Mouse (Mus musculus) frontal cortex, postnatal 10 days (tissue): ENCODE data around the gene Fer.

Source experiments
- DNase-seq, 2 experiments: peaks; one replicate each; pipeline ENCODE4 v3.0.0; 2022; ENCODE audit warnings: low spot score in 2 of 2, mixed read lengths in 1 of 2

Gene Fer

DNA sequence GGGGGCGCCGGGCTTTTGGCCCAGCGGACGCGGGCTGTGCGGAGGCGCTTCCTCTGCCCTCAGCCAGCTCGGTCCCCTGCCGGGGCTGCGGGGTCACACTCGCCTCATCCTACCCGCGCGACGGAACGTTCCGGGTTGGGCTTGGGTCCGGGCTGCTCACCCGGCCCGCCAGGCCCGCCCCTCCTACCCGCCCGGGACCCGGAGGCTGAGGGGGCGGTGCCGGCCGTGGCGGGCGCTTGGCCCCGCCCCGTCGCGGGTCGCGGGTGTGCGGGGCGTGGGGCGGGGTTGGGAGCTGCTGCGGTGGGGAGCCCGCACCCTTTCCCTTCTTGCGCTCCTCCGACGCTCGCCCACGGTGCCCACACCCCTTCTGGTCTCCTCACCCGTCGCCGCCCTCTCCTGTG is 1.3 kb downstream of the Fer start:
- DNase-seq = no peak

DNA sequence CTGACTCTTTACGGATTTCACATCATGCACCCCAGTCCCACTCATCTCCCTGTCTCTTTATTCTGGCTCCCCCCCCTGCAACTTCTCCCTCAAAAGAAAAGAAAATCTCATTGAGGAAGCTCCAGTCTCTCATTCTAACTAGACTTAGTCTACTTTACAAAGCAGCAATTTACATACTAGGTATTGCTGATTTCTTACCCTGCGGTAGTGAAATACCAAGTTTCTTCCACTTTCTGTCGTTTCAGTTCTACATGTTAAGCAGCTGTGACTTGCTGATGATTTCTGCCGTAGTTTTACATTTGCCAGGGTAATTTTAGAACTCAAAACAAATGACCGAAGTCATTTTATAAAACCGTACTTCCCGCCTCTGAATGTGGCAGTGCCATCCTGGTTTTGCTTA is 8.9 kb downstream of the Fer start:
- DNase-seq = no peak

DNA sequence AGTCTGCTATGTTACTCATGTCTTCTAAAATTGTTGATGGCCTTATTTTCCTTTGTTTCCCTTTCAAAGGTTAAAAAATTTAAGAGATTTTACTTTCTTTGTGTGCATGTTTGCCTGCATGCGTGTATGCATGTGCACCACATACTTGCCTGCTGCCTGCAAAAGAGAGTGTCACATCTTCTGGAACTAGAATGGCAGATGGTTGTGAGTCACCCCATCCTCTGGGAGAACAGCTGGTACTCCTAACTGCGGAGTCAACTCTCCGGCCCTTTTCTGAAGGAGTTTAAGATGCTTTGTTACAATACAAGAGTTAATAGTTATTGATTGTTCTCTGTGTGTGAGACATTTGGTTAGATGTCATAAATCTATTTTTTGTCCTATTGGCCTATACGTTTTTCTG is 16.0 kb downstream of the Fer start:
- no peak for DNase-seq

DNA sequence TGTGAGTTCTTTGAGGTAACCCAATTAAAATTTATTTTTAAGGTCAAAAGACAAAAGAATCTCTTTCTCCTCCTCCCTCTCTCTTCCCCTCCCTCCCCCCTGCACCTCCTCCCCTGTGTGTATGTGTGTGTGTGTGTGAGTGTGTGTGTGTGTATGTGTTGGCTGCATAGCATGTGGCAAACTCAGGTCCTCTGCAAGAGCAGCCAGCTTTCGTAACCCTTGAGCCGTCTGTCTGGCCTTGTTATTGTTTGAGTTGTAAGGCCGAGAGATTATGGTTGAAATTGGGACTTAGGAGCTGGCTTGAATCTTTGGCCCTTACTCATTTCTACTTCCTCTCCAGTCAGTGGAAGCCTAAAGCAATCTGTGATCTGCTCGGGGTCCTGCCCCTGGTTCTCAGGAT is 17.1 kb downstream of the Fer start:
- no peak for DNase-seq

DNA sequence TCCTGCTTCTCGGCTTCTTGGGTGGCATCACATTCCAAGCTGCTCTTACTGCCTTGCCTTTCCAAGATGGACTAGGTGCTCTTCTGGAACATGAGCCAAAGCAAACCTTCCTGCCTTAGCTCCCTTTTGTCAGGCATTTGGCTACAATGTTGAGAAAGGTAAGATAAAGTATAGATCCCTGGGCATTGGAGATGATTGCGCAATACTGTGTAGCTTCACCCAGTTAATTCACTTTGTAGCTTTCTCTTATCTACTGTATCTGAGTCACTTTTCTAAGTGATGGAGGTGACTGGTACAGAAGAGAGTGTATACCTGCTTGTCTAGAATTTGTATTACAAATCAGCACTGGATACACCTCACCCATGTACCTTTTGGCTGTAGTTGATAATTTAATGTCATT is 24.1 kb downstream of the Fer start:
- no peak for DNase-seq

DNA sequence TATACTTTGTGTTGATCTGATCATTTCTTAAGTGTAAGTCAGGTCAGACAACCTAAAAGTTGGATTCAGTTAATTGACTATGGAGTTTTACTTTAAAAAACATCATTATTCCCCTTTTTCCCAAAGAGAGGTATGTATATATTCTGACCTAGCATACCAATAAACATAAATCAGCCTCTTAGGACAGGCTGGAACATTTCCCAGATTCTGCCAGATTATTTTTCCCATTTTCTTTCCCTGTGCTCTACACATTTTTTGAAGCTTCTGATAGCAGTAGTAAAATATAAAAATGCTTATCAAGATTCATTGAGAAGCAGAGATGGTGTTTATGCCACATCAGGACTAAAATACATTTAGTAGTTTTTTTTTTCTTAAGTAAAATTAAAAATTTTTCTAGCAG is 27.7 kb downstream of the Fer start:
- no peak for DNase-seq

DNA sequence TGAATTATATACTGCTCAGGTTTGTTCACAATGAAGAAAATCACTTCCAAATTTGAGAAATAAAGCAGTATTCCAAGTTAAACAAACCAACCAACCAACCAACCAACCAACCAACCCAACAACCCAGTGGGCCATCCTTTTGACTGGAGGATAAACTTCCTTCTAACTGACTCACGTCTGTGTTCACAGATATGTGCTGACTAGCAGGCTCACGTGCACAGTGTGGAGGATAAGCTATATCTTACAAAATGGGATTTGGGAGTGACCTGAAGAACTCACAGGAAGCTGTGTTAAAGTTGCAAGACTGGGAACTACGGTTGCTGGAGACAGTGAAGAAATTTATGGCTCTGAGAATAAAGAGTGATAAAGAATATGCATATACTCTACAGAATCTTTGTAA is 33.0 kb downstream of the Fer start:
- no peak for DNase-seq

DNA sequence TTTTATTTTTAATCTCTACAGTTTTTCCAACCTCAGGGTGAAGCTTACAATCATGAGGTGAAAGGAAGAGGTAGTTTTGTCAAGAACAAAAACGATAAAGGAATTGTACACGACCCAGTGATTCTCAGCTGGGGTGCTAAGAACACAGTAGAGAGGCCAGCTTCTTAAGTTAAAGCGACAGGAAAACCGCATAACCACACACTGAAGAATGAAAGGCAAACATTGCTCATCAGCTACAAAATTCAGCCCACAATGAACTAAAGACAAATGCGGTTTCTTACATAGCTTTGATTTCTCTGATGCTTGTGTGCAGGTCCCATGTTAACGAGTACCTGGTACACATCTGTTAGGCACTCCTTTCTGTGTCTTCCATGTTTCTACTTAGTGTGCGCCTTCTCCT is 34.2 kb downstream of the Fer start:
- DNase-seq = no peak

DNA sequence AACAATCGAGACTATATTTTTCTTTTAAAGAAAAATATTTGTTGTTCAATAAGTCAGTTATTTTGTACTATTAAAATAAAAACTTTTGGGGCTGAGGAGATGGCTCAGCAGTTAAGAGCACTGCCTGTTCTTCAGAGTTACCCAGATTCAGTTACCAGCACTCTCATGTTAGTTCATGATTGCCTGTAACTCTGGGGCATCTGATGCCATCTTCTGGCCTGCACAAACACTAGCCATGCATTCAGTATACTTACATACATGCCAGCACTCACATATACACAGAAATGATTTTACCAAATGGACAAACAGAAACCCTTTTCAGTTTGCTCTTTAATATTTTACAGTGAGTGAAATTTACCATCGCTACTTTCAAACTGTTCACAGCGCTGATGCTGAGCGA is 46.4 kb downstream of the Fer start:
- no peak for DNase-seq

DNA sequence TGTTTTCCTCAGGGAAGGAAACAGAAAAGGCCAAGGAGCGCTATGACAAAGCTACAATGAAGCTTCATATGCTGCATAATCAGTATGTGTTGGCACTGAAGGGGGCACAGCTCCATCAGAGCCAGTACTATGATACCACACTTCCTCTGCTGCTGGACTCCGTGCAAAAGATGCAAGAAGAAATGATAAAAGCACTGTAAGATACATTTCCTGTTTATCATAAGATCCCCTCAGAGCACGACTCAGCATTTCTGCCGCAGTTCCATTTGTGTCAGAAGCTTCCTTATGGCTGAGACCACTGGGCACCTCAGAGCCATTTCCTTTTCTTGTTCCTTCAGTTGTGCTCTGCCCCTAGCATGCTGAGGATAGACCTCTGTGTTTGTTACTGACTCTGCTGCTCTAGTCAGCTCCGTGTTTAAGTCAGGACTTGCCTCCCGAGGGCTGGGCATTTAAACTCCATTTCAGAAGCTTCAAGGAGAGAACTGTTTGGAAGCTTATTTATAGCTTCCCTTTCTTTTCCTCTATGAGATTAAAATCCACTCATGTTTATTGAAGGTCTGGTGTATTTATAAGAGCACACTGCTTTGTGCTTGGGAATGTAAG is 58.8 kb downstream of the Fer start:
- no peak for DNase-seq

DNA sequence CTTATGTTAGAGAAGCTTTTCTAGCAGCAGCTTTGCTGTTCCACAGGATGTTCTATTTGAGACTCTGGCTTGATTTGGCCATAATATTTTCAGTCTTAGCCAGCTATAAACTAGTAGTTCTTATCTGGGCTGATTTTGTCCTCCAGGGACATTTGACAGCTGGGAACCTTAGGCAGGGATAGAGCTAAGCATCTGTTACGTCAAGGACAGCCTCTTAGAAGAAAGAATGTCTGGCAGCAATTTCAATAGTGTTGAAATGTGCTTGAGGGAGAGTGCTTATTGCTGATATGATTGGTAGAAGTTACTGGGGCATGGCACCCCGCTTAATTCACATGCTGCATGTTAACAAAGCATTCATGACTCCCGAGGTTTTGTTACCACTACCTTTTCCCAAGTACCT is 62.7 kb downstream of the Fer start:
- DNase-seq = no peak

DNA sequence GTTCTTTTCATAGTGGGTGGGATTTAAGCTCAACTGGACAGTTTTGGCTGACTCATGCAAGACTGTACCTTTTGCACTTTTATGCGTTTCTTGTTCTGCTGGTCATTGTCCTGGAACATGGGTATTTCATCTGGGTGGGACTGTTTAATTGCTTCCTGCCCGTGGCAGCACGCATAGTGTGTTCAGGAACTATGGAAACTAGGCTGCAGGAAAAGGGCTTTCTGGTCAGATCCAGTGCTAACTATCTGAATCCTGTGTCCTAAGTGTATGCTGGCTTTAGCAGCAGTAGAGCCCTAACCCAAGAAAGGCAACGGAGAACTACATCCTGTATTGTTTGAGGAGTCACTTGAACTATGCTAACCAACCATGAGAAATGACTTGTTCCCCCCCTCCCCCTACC is 67.8 kb downstream of the Fer start:
- no peak for DNase-seq

DNA sequence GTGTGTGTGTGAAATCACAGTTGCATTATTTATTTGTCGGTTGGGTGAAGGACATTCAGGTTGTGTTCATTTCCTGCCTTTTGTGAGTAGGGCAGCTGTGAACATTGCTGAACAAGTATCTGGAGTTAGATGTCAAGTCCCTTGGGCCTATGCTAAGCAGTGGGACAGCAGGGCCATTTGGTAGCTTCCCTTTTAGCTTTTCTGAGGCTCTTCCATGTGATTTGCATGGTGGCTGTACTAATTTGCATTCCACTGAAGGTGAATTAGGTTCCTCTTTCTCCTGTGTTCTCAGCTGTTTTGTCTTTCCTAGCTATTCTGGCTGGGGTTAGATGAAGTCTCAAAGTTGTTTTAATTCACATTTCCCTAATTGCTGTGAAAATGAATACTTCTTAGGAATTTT is 68.7 kb downstream of the Fer start:
- DNase-seq = no peak

DNA sequence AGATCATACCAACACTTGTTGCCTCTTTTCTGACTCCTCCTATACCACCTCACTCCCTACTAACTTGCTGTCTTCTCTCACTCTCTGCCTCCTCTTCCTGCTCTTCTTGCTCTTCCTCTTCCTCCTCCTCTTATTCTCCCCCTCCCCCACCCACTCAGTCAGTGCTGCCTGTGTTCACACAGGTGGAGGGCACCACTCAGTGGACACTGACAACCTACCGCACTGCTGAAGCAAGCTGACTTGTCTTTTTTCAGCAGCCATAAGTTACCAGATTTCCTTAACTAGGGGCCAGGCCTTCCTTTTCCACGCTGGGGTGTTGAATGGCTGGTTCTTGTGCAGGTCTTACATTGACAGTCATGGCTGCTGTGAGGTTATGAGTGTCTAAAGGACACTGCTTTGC is 72.5 kb downstream of the Fer start:
- DNase-seq = no peak

DNA sequence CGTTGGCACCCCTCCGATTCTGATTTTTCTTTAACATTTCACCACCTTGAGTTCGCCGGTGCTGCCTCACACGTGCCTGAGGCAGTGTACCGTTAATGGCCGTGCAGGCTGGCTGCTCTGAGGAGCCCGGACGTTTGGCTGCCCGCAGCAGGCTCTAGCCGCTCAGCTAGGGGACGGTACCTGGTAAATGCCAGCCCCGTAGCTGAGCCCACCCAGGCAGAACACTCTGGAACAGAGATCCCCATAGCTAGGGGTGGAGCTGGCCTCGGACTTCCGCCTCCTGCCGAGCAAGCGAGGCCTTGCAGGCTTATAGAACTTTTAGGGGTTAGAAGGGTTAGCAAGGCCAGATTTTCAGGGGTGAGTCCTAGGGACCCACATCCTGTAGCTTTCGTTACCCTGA is 75.0 kb downstream of the Fer start:
- DNase-seq = no peak

DNA sequence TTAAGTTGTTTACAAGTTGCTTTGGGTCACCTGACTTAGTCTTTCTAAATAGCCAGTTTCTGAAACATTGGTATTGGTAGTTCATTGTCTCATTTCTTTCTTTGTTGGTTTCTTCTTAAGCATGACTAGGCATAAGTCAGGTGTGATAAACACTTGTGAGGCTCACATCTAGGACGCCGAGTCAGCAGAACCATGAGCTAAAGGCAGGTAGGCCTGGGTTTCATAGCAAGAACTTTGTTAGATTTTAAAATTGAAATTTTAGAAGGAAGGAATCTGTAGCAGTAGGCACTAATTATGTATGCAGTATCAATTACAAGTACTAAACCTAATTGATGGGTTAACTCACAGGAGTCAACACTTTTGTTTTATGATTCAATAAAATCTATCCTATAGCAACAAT is 83.9 kb downstream of the Fer start:
- DNase-seq = no peak

DNA sequence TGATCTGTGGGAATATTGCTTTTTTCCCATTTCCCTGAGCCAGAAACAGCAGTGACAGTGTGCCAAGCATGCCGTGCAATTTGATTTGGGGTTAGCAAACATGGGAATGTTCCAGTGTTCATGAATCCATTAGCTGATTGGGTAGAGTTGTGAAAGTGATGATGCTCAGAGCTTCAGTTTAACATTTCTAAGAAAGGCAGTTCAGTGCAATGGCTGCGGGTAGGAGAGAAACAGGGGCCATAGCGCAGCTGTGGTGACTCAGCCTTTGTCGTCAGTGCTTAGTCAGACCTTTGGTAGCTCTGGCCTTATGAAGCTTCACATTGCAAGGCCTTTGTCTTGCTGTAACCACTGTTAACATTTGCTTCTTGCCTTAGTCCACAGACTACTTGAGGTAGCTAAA is 85.9 kb downstream of the Fer start:
- DNase-seq = no peak

DNA sequence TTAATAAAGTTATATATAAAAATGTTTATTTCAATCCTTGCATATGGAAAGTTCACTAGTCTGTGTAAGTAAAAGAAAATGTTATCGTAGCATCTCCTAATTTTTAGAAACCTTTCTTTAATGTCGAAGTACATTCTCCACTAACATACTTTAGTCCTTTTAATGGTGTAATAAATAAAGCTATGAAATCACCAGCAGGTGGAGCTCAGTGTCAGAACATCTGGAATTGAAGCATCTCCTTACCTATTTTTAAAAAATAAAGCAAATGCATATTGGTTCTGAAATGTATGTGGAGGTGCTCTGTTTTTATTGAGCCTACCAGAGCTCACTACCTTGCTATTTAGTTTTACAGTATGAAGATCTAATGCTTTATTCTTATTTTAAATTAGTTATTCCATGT is 88.6 kb downstream of the Fer start:
- no peak for DNase-seq

DNA sequence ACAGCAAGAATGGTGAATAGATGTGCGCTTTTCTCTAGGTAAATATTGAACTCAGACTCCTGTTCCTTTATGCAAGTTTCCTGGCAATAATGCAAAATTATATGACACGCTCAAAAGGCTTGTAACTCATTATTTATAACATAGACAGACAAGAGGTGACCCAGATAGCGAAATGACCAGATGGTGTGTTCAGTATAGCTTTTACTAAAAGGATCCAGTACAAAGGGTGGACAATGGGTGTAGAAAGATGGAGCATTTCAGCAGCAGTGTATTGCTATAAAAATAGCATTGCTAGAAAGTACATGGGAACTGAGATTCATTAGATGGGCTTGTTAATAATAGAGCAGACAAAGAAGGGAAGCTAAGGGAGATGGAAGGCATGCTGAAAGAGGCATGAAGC is 104.2 kb downstream of the Fer start:
- no peak for DNase-seq

DNA sequence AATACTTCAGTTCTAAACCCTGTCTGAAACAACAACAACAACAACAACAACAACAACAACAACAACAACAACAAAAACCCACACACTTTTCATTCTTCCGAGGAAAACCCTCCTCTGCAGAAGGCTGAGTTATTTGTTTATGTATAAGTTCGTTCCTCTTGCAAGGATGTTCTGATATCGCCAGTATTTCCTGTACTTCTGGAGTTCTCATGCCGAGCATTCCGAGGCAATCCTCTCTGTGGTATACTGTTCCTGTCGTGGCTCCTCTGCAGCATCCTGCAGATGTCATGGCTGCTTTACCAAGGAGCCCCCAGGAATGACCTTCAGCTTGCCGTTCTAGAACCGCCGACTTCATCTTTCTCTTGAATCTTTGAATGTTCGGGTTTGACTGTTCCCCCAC is 106.6 kb downstream of the Fer start:
- no peak for DNase-seq

DNA sequence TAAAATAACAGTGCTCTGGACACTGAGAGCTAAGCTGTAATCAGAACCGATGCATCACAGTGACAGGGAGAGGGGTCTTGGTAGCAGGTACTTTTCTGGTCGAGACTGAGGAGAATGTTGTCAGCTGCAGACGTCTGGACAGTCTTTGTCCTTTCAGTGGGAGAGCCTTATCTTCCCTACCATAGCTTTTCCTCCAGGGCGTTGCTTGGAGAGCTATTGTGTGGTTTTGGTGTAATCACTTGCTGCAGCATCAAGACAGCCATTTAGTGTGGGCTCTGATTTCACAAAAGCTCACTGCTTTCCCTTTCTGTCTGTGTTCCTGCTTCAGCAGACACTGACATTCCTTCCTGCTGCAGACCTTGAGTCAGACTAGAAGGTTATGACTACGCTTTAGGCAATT is 107.4 kb downstream of the Fer start:
- no peak for DNase-seq

DNA sequence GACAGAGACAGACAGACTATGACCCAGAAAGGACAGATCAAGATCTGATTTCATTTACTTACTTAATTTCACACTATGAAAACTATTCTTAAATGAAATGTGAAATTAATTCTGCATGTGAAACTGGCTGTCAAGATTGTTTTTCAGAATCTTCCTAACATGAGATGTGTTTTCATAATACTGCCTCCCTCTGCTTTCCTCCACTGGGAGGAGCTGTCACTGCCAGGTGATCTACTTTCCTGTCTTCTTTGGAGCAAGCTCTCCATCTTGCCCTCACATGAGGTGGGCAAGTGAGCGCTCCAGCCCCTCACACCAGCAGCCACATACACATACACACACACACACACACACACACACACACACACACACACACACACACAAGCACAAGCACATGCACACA is 108.1 kb downstream of the Fer start:
- DNase-seq = no peak

DNA sequence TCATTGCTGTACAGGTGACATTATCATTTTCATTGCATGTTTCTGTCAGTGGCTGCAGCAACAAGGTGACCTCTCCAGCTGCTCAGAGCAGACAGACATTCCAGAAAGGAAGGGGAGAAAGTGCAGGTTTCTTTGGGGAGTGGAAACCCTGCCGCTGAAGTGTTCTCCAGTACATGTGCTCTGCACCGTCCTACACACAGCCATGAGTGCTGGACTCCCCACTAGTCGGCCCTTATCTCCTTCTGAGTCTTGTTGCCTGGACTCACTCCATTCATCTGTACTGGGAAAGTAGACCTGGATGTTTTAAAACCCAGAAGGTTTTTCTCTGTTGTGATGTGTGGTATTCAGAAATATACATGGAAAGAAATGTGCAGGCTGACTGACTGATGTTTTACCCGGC is 109.3 kb downstream of the Fer start:
- DNase-seq = no peak

DNA sequence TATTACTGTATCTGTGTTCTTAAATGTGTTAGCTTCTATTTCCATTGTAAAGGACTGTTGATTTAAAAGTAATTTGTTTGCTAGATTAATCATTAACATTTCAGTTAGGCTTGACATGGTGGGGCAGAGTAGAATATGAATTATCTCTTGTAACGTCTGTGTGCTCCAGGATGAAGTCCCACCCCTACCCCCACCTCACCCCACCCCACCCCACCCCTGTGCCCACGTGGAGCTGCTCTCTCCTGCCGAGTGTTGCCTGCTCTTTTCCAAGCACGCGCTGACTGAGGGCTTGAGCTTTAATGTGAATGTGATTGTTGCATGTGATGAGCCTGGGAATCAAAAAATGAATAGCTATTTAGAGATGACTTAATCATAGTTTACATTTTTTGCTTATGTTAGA is 110.9 kb downstream of the Fer start:
- DNase-seq = no peak

DNA sequence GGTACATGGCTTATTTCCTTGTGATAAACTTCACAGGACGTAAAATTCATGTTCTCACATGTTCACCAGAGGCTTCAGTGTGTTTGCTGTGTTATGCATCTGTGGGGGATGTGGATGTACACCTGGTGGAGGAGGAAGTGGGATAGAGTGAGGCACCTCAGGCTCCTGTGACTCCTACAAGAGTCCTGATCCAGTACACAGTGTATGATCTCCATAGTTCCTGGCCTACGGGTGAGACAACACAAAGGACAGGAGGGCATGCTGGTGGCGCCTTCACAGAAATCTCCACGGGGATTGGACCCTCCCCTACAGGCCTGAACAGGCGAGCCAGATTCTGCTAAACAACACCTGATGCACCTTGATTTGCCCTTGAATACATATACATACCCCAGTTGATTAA is 111.4 kb downstream of the Fer start:
- no peak for DNase-seq
